Mouse (Mus musculus) forebrain, embryonic 15.5 days (tissue): ENCODE results near the gene Pde6d. TPM values are rescaled to one million over a fixed set of nuclear protein-coding genes. Genes with fewer than 3 reads are reported as not detected.
"Not testable (repeated sequence)": the region's sequence is repeated elsewhere in the genome, so short reads cannot be mapped to it uniquely, and the experiment has no call there.

ENCODE experiments used
- ATAC-seq: fragments of 200-750 bp; cut with Nextera tagmentation; replicated peaks from 2 replicates; pipeline ENCODE4 v1.8.0; 2017; ENCODE audit warnings: mild to moderate bottlenecking, moderate TSS enrichment, moderate library complexity
- H3K27ac ChIP-seq: fragments of 300-500 bp; sonication (generic); replicated peaks from 2 replicates; pipeline ENCODE4 v1.5.1; 2015; ENCODE audit warnings: mild to moderate bottlenecking, inconsistent platforms
- H3K27me3 ChIP-seq: fragments of 300-500 bp; sonication (generic); 2 replicates; pipeline ENCODE4 v1.6.1; 2015; ENCODE audit warnings: inconsistent platforms
- H3K36me3 ChIP-seq: fragments of 300-500 bp; sonication (generic); 2 replicates; pipeline ENCODE4 v1.6.1; 2015; ENCODE audit warnings: mild to moderate bottlenecking, inconsistent platforms
- H3K4me1 ChIP-seq: fragments of 300-500 bp; sonication (generic); 2 replicates; pipeline ENCODE4 v1.6.1; 2015; ENCODE audit warnings: inconsistent platforms
- H3K4me2 ChIP-seq: fragments of 300-500 bp; sonication (generic); replicated peaks from 2 replicates; pipeline ENCODE4 v1.6.1; 2015; ENCODE audit warnings: mild to moderate bottlenecking, inconsistent platforms
- H3K4me3 ChIP-seq: fragments of 300-500 bp; sonication (generic); 2 replicates; pipeline ENCODE4 v1.5.1; 2015; ENCODE audit warnings: mild to moderate bottlenecking, inconsistent platforms
- H3K9ac ChIP-seq: fragments of 300-500 bp; sonication (generic); replicated peaks from 2 replicates; pipeline ENCODE4 v1.6.1; 2015; ENCODE audit warnings: mild to moderate bottlenecking, inconsistent platforms
- H3K9me3 ChIP-seq: fragments of 300-500 bp; sonication (generic); 2 replicates; pipeline ENCODE4 v1.6.1; 2016; ENCODE audit warnings: inconsistent platforms
- WGBS: fragments of 180-500 bp; shearing (Covaris S2); methylation state at CpG from one replicate; pipeline ENCODE4 v1.1.7; 2015; ENCODE audit warnings: mixed read lengths; 5-methylcytosine and 5-hydroxymethylcytosine counted together
- polyA plus RNA-seq: library from polyadenylated mRNA; unstranded; fragments of >200 nt; fragmentation: Nextera tagmentation; extraction: Ambion mirVana; gene quantifications from 2 replicates; pipeline ENCODE4 v1.2.1, GENCODE M21; 2015

Pde6d gene
- polyA plus RNA-seq, 1 experiment from 2014 or later: 99.0 TPM

DNA sequence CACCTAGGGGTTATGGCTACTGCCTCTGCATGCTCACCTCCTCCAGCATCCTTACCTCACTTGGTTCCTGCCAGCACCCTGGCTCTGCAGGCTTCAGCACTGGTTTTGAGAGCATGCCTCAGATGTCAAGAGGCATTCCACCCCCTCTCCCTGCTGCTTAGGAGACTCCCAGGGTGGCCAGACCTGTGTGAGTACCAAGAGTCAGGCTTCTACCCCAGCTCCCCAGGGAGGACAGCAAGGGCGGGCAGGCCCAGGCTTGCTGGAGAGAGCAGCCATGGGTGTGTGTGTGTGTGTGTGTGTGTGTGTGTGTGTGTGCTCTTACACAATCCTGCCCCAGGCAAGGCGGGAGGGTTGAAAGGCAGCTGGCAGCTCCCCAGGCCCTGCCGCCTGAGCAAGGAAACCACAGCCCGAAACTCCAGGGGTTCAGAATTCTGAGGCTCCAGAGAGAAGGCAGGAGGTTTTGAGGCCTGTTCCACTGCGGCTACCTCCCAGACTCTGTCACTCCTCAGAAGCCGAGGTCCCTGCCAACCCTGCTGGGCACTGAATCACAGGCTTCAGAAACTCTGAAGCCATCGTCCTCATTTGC, 60.0 kb downstream of the Pde6d start:
- 45% methylated on average over 7 of the region's 7 CpGs for WGBS
- no peaks in the 10 kb centered on the region for H3K36me3 ChIP-seq
- H3K4me2 ChIP-seq: no peak overlapping the region
- H3K4me3 ChIP-seq: no peak overlapping the region
- ATAC-seq: no peak
- H3K9ac ChIP-seq: peak overlapping the region; percentile 18; the same call in 1 of the 2 replicates
- no peaks in the 10 kb centered on the region for H3K27me3 ChIP-seq
- no peaks in the 10 kb centered on the region for H3K9me3 ChIP-seq
- H3K27ac ChIP-seq: no peak overlapping the region
- H3K4me1 ChIP-seq: peaks cover 16% of the 10 kb centered on the region

DNA sequence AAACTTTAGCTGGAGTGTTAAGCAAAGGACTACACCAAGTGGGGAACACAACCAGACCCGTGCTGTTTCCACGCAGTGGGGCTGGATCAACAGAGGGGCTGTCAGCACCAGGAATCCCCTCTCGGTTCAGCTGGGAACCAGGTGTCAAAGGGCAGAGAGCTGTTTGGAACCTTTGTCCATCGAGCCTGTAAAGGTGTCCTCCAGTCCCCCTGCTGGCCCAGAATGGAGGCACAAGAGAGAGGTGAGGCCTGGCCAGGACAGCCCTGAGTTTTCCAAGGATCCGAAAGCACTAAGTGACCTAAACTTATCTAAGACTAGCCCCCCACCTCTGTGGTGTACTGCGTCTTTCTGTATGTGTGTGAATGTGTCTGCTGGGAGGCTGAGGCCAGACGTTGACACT, 62.1 kb downstream of the Pde6d start:
- Histone ChIP-seq H3K9ac (no peak overlapping the region), H3K4me2 (no peak overlapping the region), H3K36me3 (no peaks in the 10 kb centered on the region), H3K27me3 (no peaks in the 10 kb centered on the region), H3K4me1 (peaks cover 16% of the 10 kb centered on the region), H3K4me3 (no peak overlapping the region), H3K27ac (no peak overlapping the region), H3K9me3 (no peaks in the 10 kb centered on the region)
- no peak for ATAC-seq
- 44% methylated on average over 7 of the region's 7 CpGs for WGBS

DNA sequence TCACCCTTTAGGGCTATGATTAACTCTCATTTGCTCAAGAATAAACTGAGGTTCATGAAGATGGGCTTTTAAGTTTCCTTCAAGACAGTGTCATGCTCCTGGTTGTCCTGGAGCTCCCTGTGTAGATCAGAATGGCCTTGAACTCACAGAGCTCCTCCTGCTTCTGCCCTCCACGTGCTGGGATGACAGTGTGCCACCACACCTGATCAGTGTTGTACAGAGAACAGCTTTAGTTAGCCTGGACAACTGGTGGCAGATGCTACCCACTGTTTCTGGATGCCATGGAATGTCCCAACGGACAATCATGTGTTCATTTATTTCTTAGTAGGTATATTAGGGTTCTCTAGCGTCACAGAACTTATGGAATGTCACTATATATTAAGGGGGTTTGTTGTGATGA, 65.4 kb downstream of the Pde6d start:
- 67% methylated on average over 3 of the region's 3 CpGs for WGBS
- Histone ChIP-seq H3K4me2 (no peak overlapping the region), H3K4me1 (no peaks in the 10 kb centered on the region), H3K36me3 (no peaks in the 10 kb centered on the region), H3K9ac (no peak overlapping the region), H3K9me3 (no peaks in the 10 kb centered on the region), H3K27ac (no peak overlapping the region), H3K27me3 (no peaks in the 10 kb centered on the region), H3K4me3 (no peak overlapping the region)
- ATAC-seq: no peak

DNA sequence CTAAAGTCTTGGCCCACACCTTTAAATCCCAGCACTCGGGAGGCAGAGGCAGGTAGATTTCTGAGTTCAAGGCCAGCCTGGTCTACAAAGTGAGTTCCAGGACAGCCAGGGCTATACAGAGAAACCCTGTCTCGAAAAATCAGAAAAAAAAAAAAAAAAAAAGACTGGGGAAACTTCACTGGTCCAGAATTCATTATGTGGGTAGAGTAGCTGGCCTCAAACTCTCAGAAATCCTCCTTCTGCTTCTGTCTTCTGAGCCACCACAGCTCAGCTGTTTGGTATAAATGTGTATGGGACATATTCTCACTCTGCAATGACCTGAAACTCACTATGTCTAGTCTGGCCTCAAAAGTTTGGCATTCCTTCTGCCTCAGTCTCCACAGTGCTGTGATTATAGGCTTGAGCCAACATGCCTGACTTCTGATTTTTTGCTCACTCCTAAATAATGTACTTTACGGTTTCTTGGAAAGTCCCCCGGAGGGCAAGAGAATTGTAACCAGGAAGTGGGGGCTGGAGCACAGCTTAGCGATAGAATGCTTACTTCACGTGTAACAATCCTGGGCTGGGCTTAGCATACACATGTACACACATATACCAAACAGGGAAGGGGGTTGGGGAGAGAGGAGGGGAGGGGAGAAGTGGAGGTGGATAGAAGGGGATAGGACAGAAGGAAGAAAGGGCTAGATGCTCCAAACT, 66.6 kb downstream of the Pde6d start:
- WGBS: 74% methylated on average over 6 of the region's 6 CpGs

DNA sequence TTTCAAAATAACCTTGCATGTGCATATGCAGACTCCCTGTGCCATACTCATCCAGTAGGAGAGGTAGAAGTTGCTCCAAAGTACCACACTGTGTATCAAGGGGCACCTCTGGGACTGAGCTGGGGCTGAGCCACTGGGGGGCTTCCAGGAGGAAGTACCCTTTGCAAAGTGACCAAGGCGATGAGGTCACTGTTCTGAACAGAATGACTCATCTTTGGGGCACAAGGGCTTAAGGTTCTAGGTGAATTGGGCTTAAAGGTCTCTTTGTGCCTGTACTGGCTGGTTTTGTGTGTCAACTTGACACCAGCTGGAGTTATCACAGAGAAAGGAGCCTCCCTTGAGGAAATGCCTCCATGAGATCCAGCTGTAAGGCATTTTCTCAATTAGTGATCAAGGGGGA, 69.4 kb downstream of the Pde6d start:
- not testable (repeated sequence) for ATAC-seq, H3K9ac ChIP-seq, H3K4me3 ChIP-seq, H3K27me3 ChIP-seq, H3K9me3 ChIP-seq, H3K27ac ChIP-seq, H3K36me3 ChIP-seq, H3K4me2 ChIP-seq
- H3K4me1 ChIP-seq: peaks cover 20% of the 10 kb centered on the region
- 83% methylated on average over 1 of the region's 1 CpGs for WGBS

More for the DNA sequence above, 66.6 kb downstream of the Pde6d start:
- Histone ChIP-seq H3K9ac (no peak overlapping the region), H3K27me3 (no peaks in the 10 kb centered on the region), H3K9me3 (no peaks in the 10 kb centered on the region), H3K4me1 (peaks cover 12% of the 10 kb centered on the region), H3K4me3 (no peak overlapping the region), H3K4me2 (no peak overlapping the region), H3K27ac (no peak overlapping the region), H3K36me3 (no peaks in the 10 kb centered on the region)
- ATAC-seq: no peak

DNA sequence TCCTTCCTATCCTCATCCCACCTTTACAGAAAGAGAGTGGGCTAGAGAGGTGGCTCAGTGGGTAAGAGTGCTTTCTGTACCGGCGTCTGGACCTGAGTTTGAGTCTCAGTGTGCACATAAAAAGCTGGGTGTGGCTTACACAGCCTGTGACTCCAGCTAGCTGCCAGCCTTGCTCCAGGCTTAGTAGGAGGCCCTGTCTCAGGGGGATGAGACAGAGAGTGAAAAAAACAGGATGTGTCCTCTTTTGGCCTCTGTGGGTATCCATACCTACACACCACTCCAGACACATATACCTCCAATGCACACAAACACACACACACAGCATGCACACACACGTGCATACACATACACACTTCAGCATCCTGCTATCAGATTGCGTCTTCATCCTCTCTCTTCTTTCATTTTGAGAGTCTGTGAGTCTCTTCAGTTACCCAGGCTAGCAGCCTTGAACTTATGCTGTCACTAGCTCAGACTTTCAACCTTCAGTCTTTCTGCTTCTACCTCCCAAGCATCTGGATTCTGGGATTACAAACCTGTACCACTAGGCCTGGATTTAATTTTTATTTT, 70.2 kb downstream of the Pde6d start:
- H3K4me3 ChIP-seq: no peak overlapping the region
- no peaks in the 10 kb centered on the region for H3K27me3 ChIP-seq
- H3K9me3 ChIP-seq: no peaks in the 10 kb centered on the region
- no peak overlapping the region for H3K27ac ChIP-seq
- 87% methylated on average over 4 of the region's 4 CpGs for WGBS
- H3K4me1 ChIP-seq: peaks cover 20% of the 10 kb centered on the region
- no peak overlapping the region for H3K4me2 ChIP-seq
- H3K36me3 ChIP-seq: no peaks in the 10 kb centered on the region
- H3K9ac ChIP-seq: no peak overlapping the region
- ATAC-seq: no peak

DNA sequence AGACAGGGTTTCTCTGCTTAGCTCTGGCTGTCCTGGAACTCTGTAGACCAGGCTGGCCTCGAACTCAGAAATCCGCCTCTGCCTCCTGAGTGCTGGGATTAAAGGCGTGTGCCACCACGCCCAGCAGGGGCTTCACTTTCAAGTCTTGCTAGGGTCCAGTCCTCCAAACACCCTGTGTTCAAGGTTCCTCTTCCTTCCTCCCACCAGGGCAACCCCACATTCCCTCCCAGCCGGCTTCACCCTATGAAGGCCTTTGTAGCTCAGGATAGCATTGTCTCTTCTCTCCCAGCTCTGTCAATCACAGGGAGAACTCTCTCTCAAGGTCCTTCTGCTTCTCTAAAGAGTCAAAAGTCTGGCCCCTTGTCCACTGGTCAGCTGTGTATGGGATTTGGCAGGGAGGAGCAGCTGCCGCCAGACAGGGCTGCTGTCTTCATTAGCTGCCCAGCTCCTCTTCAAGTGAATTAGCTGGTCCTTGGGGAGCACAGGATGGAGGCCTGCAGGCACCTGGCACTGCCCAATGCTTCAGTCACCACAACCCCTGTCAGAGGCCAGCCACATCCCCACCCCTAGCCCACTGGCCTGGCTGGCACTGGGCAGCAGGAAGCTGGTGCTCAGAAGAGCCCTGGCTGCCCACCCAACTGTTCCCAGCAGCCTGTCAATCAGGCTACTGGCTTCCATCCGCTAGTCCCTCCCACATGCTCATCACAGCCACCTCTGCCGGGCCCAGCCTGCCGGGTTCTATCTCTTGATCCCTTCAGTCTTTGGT, 71.6 kb downstream of the Pde6d start:
- WGBS: 48% methylated on average over 9 of the region's 9 CpGs
- no peak overlapping the region for H3K27ac ChIP-seq

DNA sequence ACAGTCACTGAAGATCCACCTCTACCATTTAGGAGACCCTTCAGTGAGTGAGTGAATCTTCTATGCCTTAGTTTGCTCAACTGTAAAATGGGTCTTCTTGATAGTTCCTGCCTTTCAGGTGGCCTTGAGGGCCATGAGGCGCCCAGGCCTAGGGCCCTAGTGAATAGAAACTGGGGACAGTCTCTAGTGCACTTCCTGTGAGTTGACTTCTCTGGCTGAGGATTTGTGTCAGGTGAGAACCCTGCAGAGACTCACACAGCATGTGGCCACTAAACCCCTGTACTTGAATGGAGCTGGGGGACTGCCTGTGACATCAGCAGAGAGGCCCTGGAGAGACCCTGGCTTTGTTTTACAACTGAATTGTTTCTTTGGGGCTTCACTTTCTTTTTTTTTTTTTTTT, 72.2 kb downstream of the Pde6d start:
- no peak overlapping the region for H3K27ac ChIP-seq
- H3K4me3 ChIP-seq: no peak overlapping the region
- H3K36me3 ChIP-seq: no peaks in the 10 kb centered on the region
- no peaks in the 10 kb centered on the region for H3K27me3 ChIP-seq
- H3K4me2 ChIP-seq: no peak overlapping the region
- no peak overlapping the region for H3K9ac ChIP-seq
- ATAC-seq: no peak
- peaks cover 35% of the 10 kb centered on the region for H3K4me1 ChIP-seq
- H3K9me3 ChIP-seq: no peaks in the 10 kb centered on the region
- 79% methylated on average over 1 of the region's 1 CpGs for WGBS

More for the DNA sequence above, 71.6 kb downstream of the Pde6d start:
- Histone ChIP-seq H3K4me1 (peaks cover 30% of the 10 kb centered on the region), H3K4me3 (no peak overlapping the region), H3K4me2 (no peak overlapping the region), H3K36me3 (no peaks in the 10 kb centered on the region), H3K9me3 (no peaks in the 10 kb centered on the region), H3K27me3 (no peaks in the 10 kb centered on the region), H3K9ac (no peak overlapping the region)
- no peak; the same call in 1 of the 2 replicates for ATAC-seq

DNA sequence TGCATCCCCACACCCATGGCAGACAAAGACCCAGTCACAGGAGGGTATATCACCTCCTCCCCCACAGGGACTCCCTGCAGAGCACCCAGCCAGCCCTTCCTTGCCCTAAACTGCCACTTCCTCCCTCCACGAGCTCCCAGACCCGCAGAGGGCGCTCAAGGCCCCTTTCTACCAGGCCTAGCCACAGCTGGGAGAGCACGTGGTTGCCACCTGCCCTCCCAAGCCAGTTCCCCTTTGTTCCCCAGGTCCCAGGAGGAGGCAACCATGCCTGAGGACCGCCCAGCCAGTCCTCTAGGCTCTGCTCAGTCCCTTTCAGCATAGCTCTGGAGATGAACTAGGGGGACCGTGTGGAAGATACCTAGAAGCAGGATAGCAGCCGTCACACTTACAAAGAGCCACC, 73.0 kb downstream of the Pde6d start:
- Histone ChIP-seq H3K4me1 (peaks cover 43% of the 10 kb centered on the region), H3K4me3 (no peak overlapping the region), H3K27me3 (no peaks in the 10 kb centered on the region), H3K27ac (peak overlapping the region; percentile 47), H3K9ac (no peak overlapping the region), H3K9me3 (no peaks in the 10 kb centered on the region), H3K4me2 (no peak overlapping the region), H3K36me3 (no peaks in the 10 kb centered on the region)
- WGBS: 8% methylated on average over 7 of the region's 7 CpGs
- peak; percentile 37 for ATAC-seq

DNA sequence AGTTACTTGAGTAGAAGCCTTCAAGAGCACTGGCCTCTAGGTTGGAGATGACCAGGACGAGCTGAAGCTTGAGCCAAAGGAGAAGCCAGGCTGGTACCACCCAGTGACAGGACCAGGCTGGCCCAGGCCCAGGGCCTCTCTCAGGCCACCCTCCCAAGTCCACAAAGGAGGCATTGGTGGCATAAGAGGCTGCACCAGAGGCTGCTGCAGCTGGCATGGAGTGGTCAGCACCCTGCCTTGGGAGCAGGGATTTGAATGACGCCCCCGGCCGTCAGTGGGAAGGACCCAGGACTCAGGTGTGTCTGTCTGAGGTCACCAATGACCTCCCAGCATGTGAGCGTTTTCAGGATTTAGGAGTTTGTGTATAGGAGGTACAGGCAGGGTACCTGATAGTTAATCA, 74.6 kb downstream of the Pde6d start:
- peak overlapping the region; percentile 76; the same call in 1 of the 2 replicates for H3K27ac ChIP-seq
- WGBS: 90% methylated on average over 5 of the region's 5 CpGs
- H3K27me3 ChIP-seq: no peaks in the 10 kb centered on the region
- no peaks in the 10 kb centered on the region for H3K36me3 ChIP-seq
- no peak for ATAC-seq
- no peak overlapping the region for H3K4me3 ChIP-seq
- no peaks in the 10 kb centered on the region for H3K9me3 ChIP-seq
- H3K4me2 ChIP-seq: no peak overlapping the region
- no peak overlapping the region for H3K9ac ChIP-seq
- peaks cover 54% of the 10 kb centered on the region for H3K4me1 ChIP-seq

DNA sequence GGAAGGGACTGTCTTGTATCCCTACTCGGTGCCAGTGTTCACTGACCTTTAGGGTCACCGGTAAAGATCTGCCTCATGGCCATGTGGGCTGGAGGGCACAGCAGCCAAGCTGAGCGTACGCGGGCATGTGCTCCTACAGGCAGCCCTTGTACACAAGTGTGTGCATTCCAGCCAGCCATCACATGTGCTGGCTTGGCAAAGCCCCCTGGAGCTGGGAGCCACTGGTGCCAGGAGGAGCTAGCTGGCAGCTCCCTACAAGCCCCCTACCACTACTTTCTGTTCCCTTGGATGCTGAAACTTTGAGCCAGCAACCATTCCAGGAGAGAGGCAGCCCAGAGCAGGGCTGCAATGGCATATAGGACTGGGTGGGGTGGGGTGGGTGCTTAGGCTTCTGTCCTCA, 76.0 kb downstream of the Pde6d start:
- Histone ChIP-seq H3K36me3 (no peaks in the 10 kb centered on the region), H3K9ac (0 out of 2 replicates have a peak overlapping the region, but pooled peaks have one; percentile 14), H3K27me3 (no peaks in the 10 kb centered on the region), H3K9me3 (no peaks in the 10 kb centered on the region), H3K27ac (peak overlapping the region; percentile 76), H3K4me2 (no peak overlapping the region; the same call in 1 of the 2 replicates), H3K4me3 (no peak overlapping the region), H3K4me1 (peaks cover 63% of the 10 kb centered on the region)
- 62% methylated on average over 5 of the region's 5 CpGs for WGBS
- ATAC-seq: no peak

DNA sequence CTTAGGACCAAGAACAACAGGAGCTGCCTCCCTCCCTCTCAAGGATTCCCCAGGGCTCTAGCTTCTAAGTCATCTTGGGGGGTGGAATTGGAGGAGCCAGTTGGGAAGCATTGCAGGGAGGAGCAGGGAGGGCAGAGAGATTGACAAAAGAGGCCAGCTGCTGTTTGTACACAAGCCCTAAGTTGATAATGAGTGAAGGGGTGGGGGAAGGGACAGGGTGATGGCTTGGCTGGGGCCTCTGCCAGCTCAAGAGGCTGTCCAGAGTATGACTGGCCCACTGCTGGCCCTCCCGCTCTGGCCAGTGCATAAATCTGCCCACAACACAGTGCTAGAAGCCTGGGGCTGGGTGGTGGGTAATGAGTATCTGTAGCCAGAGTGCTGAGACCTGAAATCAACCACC, 77.0 kb downstream of the Pde6d start:
- H3K4me1 ChIP-seq: peaks cover 58% of the 10 kb centered on the region
- no peaks in the 10 kb centered on the region for H3K27me3 ChIP-seq
- no peak overlapping the region for H3K4me3 ChIP-seq
- H3K27ac ChIP-seq: peak overlapping the region; percentile 98
- ATAC-seq: no peak
- H3K9me3 ChIP-seq: no peaks in the 10 kb centered on the region
- WGBS: 55% methylated on average over 1 of the region's 1 CpGs
- H3K36me3 ChIP-seq: no peaks in the 10 kb centered on the region
- peak overlapping the region; percentile 70 for H3K4me2 ChIP-seq
- H3K9ac ChIP-seq: peak overlapping the region; percentile 78
